Mouse (Mus musculus) stomach, postnatal 0 days (tissue): ENCODE data around the gene Foxj2. TPM values are rescaled to one million over a fixed set of nuclear protein-coding genes. Genes with fewer than 3 reads are reported as not detected.

ENCODE experiments used
- ATAC-seq: fragments of 200-750 bp; cut with Nextera tagmentation; 2 replicates; pipeline ENCODE4 v1.8.0; 2017; ENCODE audit not compliant: low FRiP score, low TSS enrichment
- DNase-seq: peaks from one replicate; pipeline ENCODE4 v3.0.0-alpha.2; 2016; ENCODE audit warnings: low spot score
- H3K27ac ChIP-seq: fragments of 300-500 bp; sonication (generic); replicated peaks from 2 replicates; pipeline ENCODE4 v1.5.1; 2014; ENCODE audit warnings: mild to moderate bottlenecking, control low read depth
- H3K27me3 ChIP-seq: fragments of 300-500 bp; sonication (generic); 2 replicates; pipeline ENCODE4 v1.6.1; 2014; ENCODE audit warnings: low read length; ENCODE audit not compliant: control insufficient read depth, insufficient read depth
- H3K36me3 ChIP-seq: fragments of 300-500 bp; sonication (generic); 2 replicates; pipeline ENCODE4 v1.6.1; 2014; ENCODE audit warnings: low read length, mixed read lengths; ENCODE audit not compliant: control insufficient read depth, insufficient read depth
- H3K4me1 ChIP-seq: fragments of 300-500 bp; sonication (generic); replicated peaks from 2 replicates; pipeline ENCODE4 v1.6.1; 2014; ENCODE audit warnings: antibody characterized with exemption; ENCODE audit not compliant: control insufficient read depth, insufficient read depth
- H3K4me2 ChIP-seq: fragments of 300-500 bp; sonication (generic); replicated peaks from 2 replicates; pipeline ENCODE4 v1.6.1; 2014; ENCODE audit warnings: low read depth, mild to moderate bottlenecking, control low read depth, moderate library complexity
- H3K4me3 ChIP-seq: fragments of 300-500 bp; sonication (generic); 2 replicates; pipeline ENCODE4 v1.5.1; 2014; ENCODE audit warnings: low read depth, low read length, control low read depth
- H3K9ac ChIP-seq: fragments of 300-500 bp; sonication (generic); 2 replicates; pipeline ENCODE4 v1.6.1; 2014; ENCODE audit warnings: mild to moderate bottlenecking, low read length, control low read depth, mixed read lengths
- H3K9me3 ChIP-seq: fragments of 300-500 bp; sonication (generic); 2 replicates; pipeline ENCODE4 v1.6.1; 2016; ENCODE audit warnings: low read length; ENCODE audit not compliant: control insufficient read depth
- CTCF ChIP-seq: IDR thresholded peaks from 2 replicates; pipeline ENCODE4 v1.5.1; 2016; ENCODE audit warnings: antibody characterized with exemption, low read depth, mild to moderate bottlenecking, moderate library complexity
- EP300 ChIP-seq: optimal IDR thresholded peaks from 2 replicates; pipeline ENCODE3; 2016; ENCODE audit warnings: antibody characterized with exemption
- WGBS: fragments of 180-500 bp; shearing (Covaris S2); extraction: QIAGEN DNeasy Blood & Tissue Kit; methylation state at CpG from one replicate; pipeline ENCODE4 v1.1.7; 2014; 5-methylcytosine and 5-hydroxymethylcytosine counted together
- polyA plus RNA-seq: library from polyadenylated mRNA; unstranded; fragments of >200 nt; fragmentation: Nextera tagmentation; extraction: Ambion mirVana; gene quantifications from 2 replicates; pipeline ENCODE4 v1.2.1, GENCODE M21; 2015

The Foxj2 gene
- polyA plus RNA-seq, 1 experiment from 2014 or later = 3.0 TPM

GRCm38 (mm10) chr6:122801301-122801800, 18.4 kb upstream of the Foxj2 start, which contains the start of gene Slc2a3:
TSS of gene Slc2a3 (minus strand) at chr6:122801640.
- Histone ChIP-seq H3K9me3 (no peaks in the 10 kb centered on the region), H3K36me3 (no peaks in the 10 kb centered on the region), H3K4me2 (peak within 1 kb of the TSS; percentile 84), H3K27me3 (no peaks in the 10 kb centered on the region), H3K27ac (peak within 1 kb of the TSS; percentile 42; the same call in 1 of the 2 replicates), H3K9ac (peak within 1 kb of the TSS; percentile 61), H3K4me3 (peak within 1 kb of the TSS; percentile 46), H3K4me1 (peaks cover 10% of the 10 kb centered on the region; the same call in 1 of the 2 replicates)
- no peak for DNase-seq
- ATAC-seq = peak; percentile 57
- TF ChIP-seq EP300 (no peak), CTCF (no peak)
- under 1% methylated on average over 44 of the region's 46 CpGs for WGBS

- TF ChIP-seq EP300 (no peak), CTCF (no peak)
Observed at GRCm38 (mm10) chr6:122801801-122802514, 17.8 kb upstream of the Foxj2 start.

GRCm38 (mm10) chr6:122804418-122804817, 15.3 kb upstream of the Foxj2 start:
- TF ChIP-seq EP300 = no peak
- TF ChIP-seq CTCF = peak; percentile 92
- peak; percentile 78 for ATAC-seq
- DNase-seq = peak; percentile 87
- Histone ChIP-seq H3K4me2 (no peak overlapping the region), H3K27me3 (no peaks in the 10 kb centered on the region), H3K4me3 (no peak overlapping the region), H3K9ac (no peak overlapping the region), H3K36me3 (no peaks in the 10 kb centered on the region), H3K27ac (no peak overlapping the region), H3K9me3 (no peaks in the 10 kb centered on the region), H3K4me1 (peaks cover 10% of the 10 kb centered on the region; the same call in 1 of the 2 replicates)
- WGBS = 15% methylated on average over 5 of the region's 5 CpGs

More at GRCm38 (mm10) chr6:122801801-122802514, 17.8 kb upstream of the Foxj2 start:
- Histone ChIP-seq H3K9me3 (no peaks in the 10 kb centered on the region), H3K27me3 (no peaks in the 10 kb centered on the region), H3K27ac (peak overlapping the region; percentile 42; the same call in 1 of the 2 replicates), H3K4me3 (peak overlapping the region; percentile 46), H3K4me2 (peak overlapping the region; percentile 84), H3K4me1 (peaks cover 10% of the 10 kb centered on the region; the same call in 1 of the 2 replicates), H3K36me3 (no peaks in the 10 kb centered on the region), H3K9ac (peak overlapping the region; percentile 61)
- 3% methylated on average over 34 of the region's 34 CpGs for WGBS
- peak; percentile 45 for DNase-seq
- ATAC-seq = peak; percentile 56

GRCm38 (mm10) chr6:122810022-122810614, 9.6 kb upstream of the Foxj2 start:
- 2% methylated on average over 11 of the region's 11 CpGs for WGBS

GRCm38 (mm10) chr6:122810615-122811279, 9.0 kb upstream of the Foxj2 start:
- Histone ChIP-seq H3K4me3 (peak overlapping the region; percentile 63), H3K9me3 (no peaks in the 10 kb centered on the region), H3K27me3 (no peaks in the 10 kb centered on the region), H3K4me2 (peak overlapping the region; percentile 56), H3K9ac (peak overlapping the region; percentile 79), H3K36me3 (no peaks in the 10 kb centered on the region), H3K4me1 (no peaks in the 10 kb centered on the region; the same call in 1 of the 2 replicates), H3K27ac (peak overlapping the region; percentile 100)
- peak; percentile 98 for DNase-seq
- under 1% methylated on average over 29 of the region's 30 CpGs for WGBS
- TF ChIP-seq EP300 (peak; percentile 42), CTCF (no peak; the same call in 1 of the 2 replicates)
- peak; percentile 99 for ATAC-seq

More at GRCm38 (mm10) chr6:122810022-122810614, 9.6 kb upstream of the Foxj2 start:
- Histone ChIP-seq H3K4me1 (no peaks in the 10 kb centered on the region; the same call in 1 of the 2 replicates), H3K27ac (peak overlapping the region; percentile 92), H3K9me3 (no peaks in the 10 kb centered on the region), H3K36me3 (no peaks in the 10 kb centered on the region), H3K27me3 (no peaks in the 10 kb centered on the region), H3K9ac (peak overlapping the region; percentile 59), H3K4me3 (peak overlapping the region; percentile 46), H3K4me2 (peak overlapping the region; percentile 55)
- DNase-seq (no peak), ATAC-seq (no peak)
- TF ChIP-seq EP300 = no peak
- peak; percentile 9; the same call in 1 of the 2 replicates for TF ChIP-seq CTCF
